Mouse (Mus musculus) ES-Bruce4 (cell line): ENCODE measurements around the gene Ugt1a8. TPM values are rescaled to one million over a fixed set of nuclear protein-coding genes. Genes with fewer than 3 reads are reported as not detected.
"Not testable (repeated sequence)": the region's sequence is repeated elsewhere in the genome, so short reads cannot be mapped to it uniquely, and the experiment has no call there.

Experiments used
- H3K27ac ChIP-seq: 2 replicates; pipeline ENCODE4 v1.5.1; 2012; ENCODE audit warnings: low read length, inconsistent platforms; ENCODE audit not compliant: insufficient read depth
- H3K27me3 ChIP-seq: 2 replicates; pipeline ENCODE4 v1.6.1; 2012; ENCODE audit warnings: mild to moderate bottlenecking, low read length, inconsistent platforms; ENCODE audit not compliant: control insufficient read depth, poor library complexity, insufficient read depth, severe bottlenecking
- H3K36me3 ChIP-seq: 2 replicates; pipeline ENCODE4 v1.6.1; 2012; ENCODE audit warnings: inconsistent platforms, mild to moderate bottlenecking, low read length, moderate library complexity; ENCODE audit not compliant: control insufficient read depth, poor library complexity, insufficient read depth, severe bottlenecking
- H3K4me1 ChIP-seq: one replicate; pipeline ENCODE4 v1.8.1; 2011; ENCODE audit warnings: low read length; ENCODE audit not compliant: control insufficient read depth, insufficient read depth
- H3K4me3 ChIP-seq: 2 replicates; pipeline ENCODE4 v1.5.1; 2011; ENCODE audit warnings: low read depth, mild to moderate bottlenecking, low read length
- H3K9ac ChIP-seq: 2 replicates; pipeline ENCODE4 v1.6.1; 2012; ENCODE audit warnings: low read depth, mild to moderate bottlenecking, inconsistent platforms; ENCODE audit not compliant: poor library complexity, severe bottlenecking
- H3K9me3 ChIP-seq: replicated peaks from 2 replicates; pipeline ENCODE4 v1.6.1; 2012; ENCODE audit warnings: mild to moderate bottlenecking, low read length, inconsistent platforms; ENCODE audit not compliant: control insufficient read depth, poor library complexity, insufficient read depth, severe bottlenecking
- CTCF ChIP-seq: IDR thresholded peaks from one replicate; pipeline ENCODE4 v1.8.1; 2011; ENCODE audit warnings: low read depth, low read length
- EP300 ChIP-seq: IDR thresholded peaks from 2 replicates; pipeline ENCODE4 v1.6.1; 2011; ENCODE audit warnings: low read depth, low read length; ENCODE audit not compliant: insufficient read depth
- POLR2A ChIP-seq: IDR thresholded peaks from one replicate; pipeline ENCODE4 v1.8.1; 2011; ENCODE audit warnings: low read length; ENCODE audit not compliant: insufficient read depth
- polyA plus RNA-seq: library from polyadenylated mRNA; stranded (reverse); fragments of >200 nt; gene quantifications from 2 replicates; pipeline ENCODE4 v1.2.4, GENCODE M21; 2011; ENCODE audit warnings: low read depth; ENCODE audit not compliant: missing spikeins, insufficient read depth, insufficient read length

Gene Ugt1a8
- polyA plus RNA-seq, result not detected in 2 replicates

GRCm38 (mm10) chr1:88087513-88087912 is at the start of gene Ugt1a8:
Gene Ugt1a8, plus strand, starts transcription at chr1:88087813.
- Histone ChIP-seq H3K4me1 (no peaks in the 10 kb centered on the region), H3K27ac (no peak within 1 kb of the TSS), H3K27me3 (no peaks in the 10 kb centered on the region), H3K36me3 (no peaks in the 10 kb centered on the region), H3K9me3 (no peaks in the 10 kb centered on the region), H3K4me3 (no peak within 1 kb of the TSS), H3K9ac (no peak within 1 kb of the TSS)
- TF ChIP-seq EP300 (no peak), CTCF (no peak)

GRCm38 (mm10) chr1:88043044-88043443 is 44.6 kb upstream of the Ugt1a8 start:
- H3K27me3 ChIP-seq, H3K4me1 ChIP-seq, H3K9me3 ChIP-seq, H3K9ac ChIP-seq, H3K27ac ChIP-seq, H3K36me3 ChIP-seq, H3K4me3 ChIP-seq: not testable (repeated sequence)

- H3K27ac ChIP-seq, H3K4me3 ChIP-seq, H3K27me3 ChIP-seq, H3K9me3 ChIP-seq, H3K4me1 ChIP-seq, H3K9ac ChIP-seq, H3K36me3 ChIP-seq: not testable (repeated sequence)
These were observed 42.7 kb upstream of the Ugt1a8 start for GRCm38 (mm10) chr1:88044832-88045437.

GRCm38 (mm10) chr1:88047408-88047807 is 40.2 kb upstream of the Ugt1a8 start:
- H3K4me3 ChIP-seq, H3K27me3 ChIP-seq, H3K9me3 ChIP-seq, H3K27ac ChIP-seq, H3K9ac ChIP-seq, H3K36me3 ChIP-seq, H3K4me1 ChIP-seq: not testable (repeated sequence)

- TF ChIP-seq POLR2A (no peak), CTCF (no peak), EP300 (no peak)
These were observed 32.5 kb upstream of the Ugt1a8 start, which contains the start of gene Ugt1a10 for GRCm38 (mm10) chr1:88055088-88055487. Gene Ugt1a10, plus strand, starts transcription at chr1:88055388.

GRCm38 (mm10) chr1:88066472-88067102 is 21.0 kb upstream of the Ugt1a8 start:
- not testable (repeated sequence) for H3K4me3 ChIP-seq, H3K36me3 ChIP-seq, H3K9ac ChIP-seq, H3K27ac ChIP-seq, H3K27me3 ChIP-seq, H3K4me1 ChIP-seq, H3K9me3 ChIP-seq

More at GRCm38 (mm10) chr1:88055088-88055487, 32.5 kb upstream of the Ugt1a8 start, which contains the start of gene Ugt1a10:
- Histone ChIP-seq H3K27ac (no peak within 1 kb of the TSS), H3K4me3 (no peak within 1 kb of the TSS), H3K27me3 (no peaks in the 10 kb centered on the region), H3K9ac (no peak within 1 kb of the TSS), H3K4me1 (no peaks in the 10 kb centered on the region), H3K36me3 (no peaks in the 10 kb centered on the region), H3K9me3 (no peaks in the 10 kb centered on the region)
